Comparison of ENCODE assay signal across 29 mouse cellular contexts in the genomic region with DNA sequence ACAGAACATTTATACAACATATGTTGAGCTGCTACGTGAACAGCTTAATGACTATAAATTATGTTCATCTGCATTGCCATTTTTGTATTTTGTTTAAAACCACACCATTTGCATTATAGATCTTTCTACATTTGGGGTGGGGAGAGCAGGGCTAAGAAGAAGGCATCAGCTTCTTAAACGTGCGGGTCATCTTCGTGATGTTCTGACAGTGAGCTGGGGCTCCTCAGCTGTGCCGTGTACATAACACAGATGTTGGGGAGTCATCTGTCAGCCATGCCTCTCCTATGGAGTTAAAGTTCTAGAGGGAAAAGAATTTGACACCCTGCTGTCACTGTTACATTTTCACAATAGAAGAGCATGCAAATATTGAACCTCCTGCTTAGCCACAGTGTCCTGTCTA. TPM values are rescaled to one million over a fixed set of nuclear protein-coding genes. Genes with fewer than 3 reads are reported as not detected.
DNase-seq lines count a peak whose midpoint lies in the region; ATAC-seq and TF ChIP-seq lines count a peak whose summit lies in the region.
"Had no signal": no experiment of that assay in that cellular context is flagged by ENCODE, and none has a peak within 500 bp of the region (broad histone marks: within the 10 kb centered on the region; RNA-seq: fewer than 3 reads in every experiment).

No protein-coding gene starts in this region.

- peak overlapping the region; percentile 3; the same call in 1 of the 2 replicates for H3K27ac ChIP-seq in forebrain, embryonic 13.5 days
- H3K27ac ChIP-seq in forebrain, postnatal 0 days (ENCODE audit: low read depth, low read length), result no peak overlapping the region
- no peak overlapping the region for H3K27ac ChIP-seq in intestine, embryonic 15.5 days
- H3K27ac ChIP-seq in intestine, embryonic 16.5 days (ENCODE audit: low read length), result no peak overlapping the region
- H3K27ac ChIP-seq in midbrain, embryonic 12.5 days (replicated peaks), result no peak overlapping the region
- no peak overlapping the region for H3K27ac ChIP-seq in midbrain, embryonic 15.5 days
- H3K27ac ChIP-seq in stomach, embryonic 15.5 days, result no peak overlapping the region
- H3K27ac ChIP-seq: embryonic facial prominence, embryonic 15.5 days; forebrain, embryonic 12.5 days; heart, embryonic 10.5 days; heart, embryonic 15.5 days; layer of hippocampus, adult 2 months; liver, embryonic 12.5 days; neural tube, embryonic 13.5 days had no signal

- no peaks in the 10 kb centered on the region for H3K9me3 ChIP-seq in forebrain, embryonic 13.5 days (replicated peaks)
- no peaks in the 10 kb centered on the region for H3K9me3 ChIP-seq in forebrain, postnatal 0 days (ENCODE audit: low read length)
- no peaks in the 10 kb centered on the region for H3K9me3 ChIP-seq in intestine, embryonic 15.5 days
- H3K9me3 ChIP-seq in intestine, embryonic 16.5 days (ENCODE audit: control insufficient read depth, low read length), result no peaks in the 10 kb centered on the region
- no peaks in the 10 kb centered on the region for H3K9me3 ChIP-seq in midbrain, embryonic 12.5 days
- no peaks in the 10 kb centered on the region for H3K9me3 ChIP-seq in midbrain, embryonic 15.5 days
- H3K9me3 ChIP-seq in stomach, embryonic 15.5 days, result no peaks in the 10 kb centered on the region
- H3K9me3 ChIP-seq: embryonic facial prominence, embryonic 15.5 days; forebrain, embryonic 12.5 days; heart, embryonic 10.5 days; heart, embryonic 15.5 days; liver, embryonic 12.5 days; megakaryocyte, embryonic 14.5 days; neural tube, embryonic 13.5 days had no signal

- H3K4me1 ChIP-seq in forebrain, embryonic 13.5 days, result peaks cover 30% of the 10 kb centered on the region
- no peaks in the 10 kb centered on the region for H3K4me1 ChIP-seq in forebrain, postnatal 0 days (ENCODE audit: insufficient read depth)
- H3K4me1 ChIP-seq in intestine, embryonic 15.5 days (replicated peaks), result peaks cover 4% of the 10 kb centered on the region; the same call in 1 of the 2 replicates
- H3K4me1 ChIP-seq in intestine, embryonic 16.5 days (ENCODE audit: control insufficient read depth, insufficient read depth, low read length), result no peaks in the 10 kb centered on the region
- peaks cover 17% of the 10 kb centered on the region for H3K4me1 ChIP-seq in midbrain, embryonic 12.5 days
- H3K4me1 ChIP-seq in midbrain, embryonic 15.5 days, result peaks cover 4% of the 10 kb centered on the region
- H3K4me1 ChIP-seq in stomach, embryonic 15.5 days, result no peaks in the 10 kb centered on the region

- no peaks in the 10 kb centered on the region for H3K27me3 ChIP-seq in forebrain, embryonic 13.5 days
- H3K27me3 ChIP-seq in forebrain, postnatal 0 days (ENCODE audit: insufficient read depth, low read length), result no peaks in the 10 kb centered on the region
- H3K27me3 ChIP-seq in intestine, embryonic 15.5 days (replicated peaks), result no peaks in the 10 kb centered on the region
- no peaks in the 10 kb centered on the region for H3K27me3 ChIP-seq in intestine, embryonic 16.5 days (replicated peaks; ENCODE audit: control insufficient read depth, insufficient read depth, low read length)
- no peaks in the 10 kb centered on the region for H3K27me3 ChIP-seq in midbrain, embryonic 12.5 days
- H3K27me3 ChIP-seq in midbrain, embryonic 15.5 days (replicated peaks), result no peaks in the 10 kb centered on the region
- no peaks in the 10 kb centered on the region for H3K27me3 ChIP-seq in stomach, embryonic 15.5 days (replicated peaks)
- H3K27me3 ChIP-seq: embryonic facial prominence, embryonic 15.5 days; forebrain, embryonic 12.5 days; heart, embryonic 15.5 days; liver, embryonic 12.5 days; megakaryocyte, embryonic 14.5 days; neural tube, embryonic 13.5 days; Patski had no signal

- no peak for TF ChIP-seq CTCF in forebrain, postnatal 0 days (IDR thresholded peaks at IDR 0.05; ENCODE audit: low read depth)

- DNase-seq in forebrain, postnatal 0 days, result no peak
- no peak for DNase-seq in heart, adult 11 months
- DNase-seq: adrenal gland, postnatal 14 days; cerebellum, adult 11 months; cerebellum, adult 9-10 months; cerebellum, postnatal 36 days; gastrocnemius, postnatal 14 days; kidney, adult 2 months; kidney, postnatal 36 days; left cerebral cortex, postnatal 4 days; liver, postnatal 0 days; lung, postnatal 36 days; thymus, adult 18-20 months; thymus, postnatal 25 days had no signal

- 71% methylated on average over 5 of the region's 5 CpGs for WGBS in forebrain, embryonic 13.5 days
- 64% methylated on average over 5 of the region's 5 CpGs for WGBS in forebrain, postnatal 0 days
- 34% methylated on average over 5 of the region's 5 CpGs for WGBS in intestine, embryonic 15.5 days
- whole genome bisulfite sequencing in intestine, embryonic 16.5 days, result 37% methylated on average over 5 of the region's 5 CpGs
- WGBS in midbrain, embryonic 12.5 days, result 64% methylated on average over 5 of the region's 5 CpGs
- WGBS in midbrain, embryonic 15.5 days, result 51% methylated on average over 5 of the region's 5 CpGs
- 45% methylated on average over 5 of the region's 5 CpGs for WGBS in stomach, embryonic 15.5 days

- no peak overlapping the region for H3K9ac ChIP-seq in forebrain, embryonic 13.5 days
- H3K9ac ChIP-seq in forebrain, postnatal 0 days, result no peak overlapping the region
- no peak overlapping the region for H3K9ac ChIP-seq in intestine, embryonic 15.5 days
- no peak overlapping the region for H3K9ac ChIP-seq in intestine, embryonic 16.5 days (ENCODE audit: low read depth, low read length)
- H3K9ac ChIP-seq in midbrain, embryonic 12.5 days (replicated peaks), result no peak overlapping the region
- no peak overlapping the region for H3K9ac ChIP-seq in midbrain, embryonic 15.5 days
- H3K9ac ChIP-seq in stomach, embryonic 15.5 days, result no peak overlapping the region
- H3K9ac ChIP-seq: embryonic facial prominence, embryonic 15.5 days; forebrain, embryonic 12.5 days; heart, embryonic 15.5 days; liver, embryonic 12.5 days; liver, postnatal 0 days; neural tube, embryonic 13.5 days had no signal

- no peak for ATAC-seq in forebrain, embryonic 13.5 days
- no peak for ATAC-seq in forebrain, postnatal 0 days
- ATAC-seq in intestine, embryonic 15.5 days, result 0 out of 2 replicates have a peak, but pooled peaks have one; percentile 31
- no peak for ATAC-seq in intestine, embryonic 16.5 days
- peak; percentile 59; the same call in 1 of the 2 replicates for ATAC-seq in midbrain, embryonic 12.5 days (ENCODE audit: low FRiP score, low read depth)
- ATAC-seq in midbrain, embryonic 15.5 days (replicated peaks), result no peak
- ATAC-seq in stomach, embryonic 15.5 days (ENCODE audit: insufficient read depth, low FRiP score, low read depth), result 0 out of 2 replicates have a peak, but pooled peaks have one; percentile 27
- ATAC-seq: liver, embryonic 12.5 days; liver, postnatal 0 days; Patski had no signal

- no peaks in the 10 kb centered on the region for H3K36me3 ChIP-seq in forebrain, embryonic 13.5 days (ENCODE audit: poor library complexity, severe bottlenecking)
- H3K36me3 ChIP-seq in forebrain, postnatal 0 days (ENCODE audit: insufficient read depth), result no peaks in the 10 kb centered on the region
- H3K36me3 ChIP-seq in intestine, embryonic 15.5 days, result no peaks in the 10 kb centered on the region
- H3K36me3 ChIP-seq in intestine, embryonic 16.5 days (ENCODE audit: control insufficient read depth, insufficient read depth, low read length), result no peaks in the 10 kb centered on the region
- no peaks in the 10 kb centered on the region for H3K36me3 ChIP-seq in midbrain, embryonic 12.5 days
- no peaks in the 10 kb centered on the region for H3K36me3 ChIP-seq in midbrain, embryonic 15.5 days (replicated peaks)
- no peaks in the 10 kb centered on the region for H3K36me3 ChIP-seq in stomach, embryonic 15.5 days
- H3K36me3 ChIP-seq: embryonic facial prominence, embryonic 15.5 days; forebrain, embryonic 12.5 days; heart, embryonic 10.5 days; heart, embryonic 15.5 days; liver, embryonic 12.5 days; neural tube, embryonic 13.5 days had no signal

- no peak overlapping the region for H3K4me3 ChIP-seq in forebrain, embryonic 13.5 days
- no peak overlapping the region for H3K4me3 ChIP-seq in forebrain, postnatal 0 days (ENCODE audit: low read depth, low read length)
- no peak overlapping the region for H3K4me3 ChIP-seq in intestine, embryonic 15.5 days (replicated peaks)
- H3K4me3 ChIP-seq in intestine, embryonic 16.5 days (ENCODE audit: low read length), result no peak overlapping the region
- H3K4me3 ChIP-seq in midbrain, embryonic 12.5 days, result no peak overlapping the region
- no peak overlapping the region for H3K4me3 ChIP-seq in midbrain, embryonic 15.5 days
- H3K4me3 ChIP-seq in stomach, embryonic 15.5 days (replicated peaks), result no peak overlapping the region
- H3K4me3 ChIP-seq: embryonic facial prominence, embryonic 15.5 days; forebrain, embryonic 12.5 days; heart, embryonic 10.5 days; heart, embryonic 15.5 days; layer of hippocampus, adult 2 months; liver, embryonic 12.5 days; megakaryocyte, embryonic 14.5 days; neural tube, embryonic 13.5 days had no signal

- H3K4me2 ChIP-seq in forebrain, embryonic 13.5 days, result no peak overlapping the region
- H3K4me2 ChIP-seq in forebrain, postnatal 0 days (ENCODE audit: low read depth), result no peak overlapping the region
- no peak overlapping the region for H3K4me2 ChIP-seq in intestine, embryonic 15.5 days (replicated peaks)
- no peak overlapping the region for H3K4me2 ChIP-seq in intestine, embryonic 16.5 days (ENCODE audit: low read depth, low read length)
- no peak overlapping the region for H3K4me2 ChIP-seq in midbrain, embryonic 12.5 days (replicated peaks)
- H3K4me2 ChIP-seq in midbrain, embryonic 15.5 days, result no peak overlapping the region
- H3K4me2 ChIP-seq in stomach, embryonic 15.5 days, result no peak overlapping the region
- H3K4me2 ChIP-seq: embryonic facial prominence, embryonic 15.5 days; forebrain, embryonic 12.5 days; heart, embryonic 15.5 days; liver, embryonic 12.5 days; neural tube, embryonic 13.5 days had no signal

RNA-seq across cellular contexts. Expression of a gene that starts 19.2 kb away (rescaled TPM):
- 20.6 and 21.0 TPM in 2 replicates for polyA plus RNA-seq in forebrain, embryonic 13.5 days (2015; fragmentation: Nextera tagmentation; extraction: Ambion mirVana)
- total RNA-seq in forebrain, postnatal 0 days (2014; rRNA removed), result 12.5 and 12.7 TPM in 2 replicates
- 14.3 and 15.1 TPM in 2 replicates for polyA plus RNA-seq in forebrain, postnatal 0 days (2015; fragmentation: Nextera tagmentation; extraction: Ambion mirVana)
- polyA plus RNA-seq in intestine, embryonic 15.5 days (2015; fragmentation: Nextera tagmentation; extraction: Ambion mirVana), result 13.0 and 14.1 TPM in 2 replicates
- 14.2 and 14.8 TPM in 2 replicates for polyA plus RNA-seq in intestine, embryonic 16.5 days (2015; fragmentation: Nextera tagmentation; extraction: Ambion mirVana)
- 18.1 and 18.7 TPM in 2 replicates for polyA plus RNA-seq in midbrain, embryonic 12.5 days (2016; fragmentation: Nextera tagmentation; extraction: Ambion mirVana)
- polyA plus RNA-seq in midbrain, embryonic 15.5 days (2015; fragmentation: Nextera tagmentation; extraction: Ambion mirVana), result 17.3 and 19.6 TPM in 2 replicates
- polyA plus RNA-seq in stomach, embryonic 15.5 days (2015; fragmentation: Nextera tagmentation; extraction: Ambion mirVana), result 11.9 and 15.4 TPM in 2 replicates

Comparison
In these comparisons a context has a peak if more than half of its experiments do, and no peak if none do; other contexts are left out.
1. ATAC-seq: peak in intestine, embryonic 15.5 days (single experiment), midbrain, embryonic 12.5 days (single experiment) and stomach, embryonic 15.5 days (single experiment); none in forebrain, embryonic 13.5 days (single experiment), forebrain, postnatal 0 days (single experiment), intestine, embryonic 16.5 days (single experiment) and midbrain, embryonic 15.5 days (single experiment).